Mouse (Mus musculus): Measurements from ENCODE around the gene Begain.

GRCm38 (mm10) chr12:108983496-108983895 lies 84.5 kb downstream of the Begain start:
- TF ChIP-seq POLR2A (IDR thresholded peaks at IDR 0.05; ENCODE audit: low read depth, low read length) (no peak), CTCF (IDR thresholded peaks at IDR 0.05; ENCODE audit: extremely low read depth, insufficient read length, insufficient replicate concordance, low read depth, low read length) (no peak)

All from small intestine, adult 2 months (tissue).